Mouse (Mus musculus) E14TG2a.4 (cell line): Measurements from ENCODE around the gene Rnf215.
A peak's percentile ranks its signal among the peaks of the same experiment; 100 is the strongest.
"Not testable (repeated sequence)": the region's sequence is repeated elsewhere in the genome, so short reads cannot be mapped to it uniquely, and the experiment has no call there.

Experiments used
- H3K27me3 ChIP-seq: 2 replicates; pipeline ENCODE4 v1.6.1; 2014; ENCODE audit warnings: low read length, control low read depth; ENCODE audit not compliant: insufficient read depth
- H3K36me3 ChIP-seq: 2 replicates; pipeline ENCODE4 v1.6.1; 2014; ENCODE audit warnings: low read length, control low read depth; ENCODE audit not compliant: insufficient read depth
- H3K4me1 ChIP-seq: replicated peaks from 2 replicates; pipeline ENCODE4 v1.6.1; 2014; ENCODE audit warnings: low read depth, low read length, control low read depth
- H3K4me3 ChIP-seq: replicated peaks from 2 replicates; pipeline ENCODE4 v1.5.1; 2014; ENCODE audit warnings: mild to moderate bottlenecking, low read length
- H3K9me3 ChIP-seq: 2 replicates; pipeline ENCODE4 v1.6.1; 2014; ENCODE audit warnings: low read length, control low read depth
- CTCF ChIP-seq: conservative IDR thresholded peaks from 2 replicates; pipeline ENCODE4 v1.5.1; 2014; ENCODE audit warnings: low read length
- NANOG ChIP-seq: IDR thresholded peaks from 2 replicates; pipeline ENCODE4 v1.6.1; 2014; ENCODE audit warnings: borderline replicate concordance, low read length, mixed read lengths
- POU5F1 ChIP-seq: IDR thresholded peaks from 2 replicates; pipeline ENCODE4 v1.6.1; 2014; ENCODE audit warnings: low read length, borderline replicate concordance

The Rnf215 gene

DNA sequence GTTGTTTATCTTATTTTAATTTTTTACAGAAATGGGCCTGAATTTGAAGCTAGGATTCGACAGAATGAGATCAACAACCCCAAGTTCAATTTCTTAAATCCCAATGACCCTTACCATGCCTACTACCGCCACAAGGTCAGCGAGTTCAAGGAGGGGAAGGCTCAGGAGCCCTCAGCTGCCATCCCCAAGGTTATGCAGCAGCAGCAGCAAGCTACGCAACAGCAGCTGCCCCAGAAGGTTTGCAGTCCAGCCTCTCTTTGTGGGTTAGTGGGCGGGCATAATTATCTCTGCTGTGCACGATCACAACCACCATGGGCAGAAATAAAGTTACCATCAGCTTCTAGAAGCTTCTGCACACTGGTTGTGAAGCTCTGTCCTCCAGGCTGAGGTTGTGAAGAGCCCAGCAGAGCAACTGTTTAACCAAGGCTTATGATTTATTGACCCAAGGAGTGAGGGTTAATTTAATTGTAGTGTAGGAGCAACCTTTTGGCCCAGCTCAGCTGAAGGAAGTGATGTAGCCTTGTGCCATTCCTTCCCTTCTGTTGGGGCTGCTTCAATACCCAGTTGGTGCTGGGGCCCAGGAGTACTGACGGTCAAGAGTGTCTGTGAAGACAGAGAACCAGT, 31.6 kb downstream of the Rnf215 start:
- Histone ChIP-seq H3K4me1 (peaks cover 33% of the 10 kb centered on the region), H3K36me3 (peaks cover 100% of the 10 kb centered on the region), H3K27me3 (no peaks in the 10 kb centered on the region), H3K4me3 (no peak overlapping the region), H3K9me3 (no peaks in the 10 kb centered on the region)
- TF ChIP-seq POU5F1: no peak
- no peak for TF ChIP-seq CTCF
- TF ChIP-seq NANOG: no peak

- Histone ChIP-seq H3K36me3 (peaks cover 100% of the 10 kb centered on the region), H3K4me3 (no peak overlapping the region), H3K9me3 (no peaks in the 10 kb centered on the region), H3K4me1 (no peaks in the 10 kb centered on the region), H3K27me3 (no peaks in the 10 kb centered on the region)
- no peak for TF ChIP-seq NANOG
- TF ChIP-seq CTCF: no peak
- TF ChIP-seq POU5F1: no peak
Measured at GRCm38 (mm10) chr11:4174586-4174985, 39.6 kb downstream of the Rnf215 start.

GRCm38 (mm10) chr11:4177716-4178115, 42.7 kb downstream of the Rnf215 start:
- Histone ChIP-seq H3K9me3 (no peaks in the 10 kb centered on the region), H3K27me3 (no peaks in the 10 kb centered on the region), H3K4me1 (peaks cover 11% of the 10 kb centered on the region), H3K4me3 (no peak overlapping the region), H3K36me3 (peaks cover 99% of the 10 kb centered on the region)
- TF ChIP-seq CTCF: no peak
- no peak for TF ChIP-seq POU5F1
- no peak for TF ChIP-seq NANOG

- H3K27me3 ChIP-seq: no peaks in the 10 kb centered on the region
- TF ChIP-seq POU5F1: no peak
- no peak for TF ChIP-seq NANOG
- TF ChIP-seq CTCF: no peak
- no peak overlapping the region for H3K4me3 ChIP-seq
- H3K4me1 ChIP-seq: peaks cover 16% of the 10 kb centered on the region
- H3K9me3 ChIP-seq: no peaks in the 10 kb centered on the region
- H3K36me3 ChIP-seq: peaks cover 71% of the 10 kb centered on the region
Measured at GRCm38 (mm10) chr11:4182061-4182460, 47.1 kb downstream of the Rnf215 start.

- no peak overlapping the region for H3K4me3 ChIP-seq
- H3K36me3 ChIP-seq: peaks cover 66% of the 10 kb centered on the region
- peaks cover 7% of the 10 kb centered on the region for H3K27me3 ChIP-seq
- H3K4me1 ChIP-seq: peaks cover 30% of the 10 kb centered on the region
- TF ChIP-seq CTCF: no peak
- no peak for TF ChIP-seq NANOG
- no peak for TF ChIP-seq POU5F1
- no peaks in the 10 kb centered on the region for H3K9me3 ChIP-seq
Measured at GRCm38 (mm10) chr11:4183511-4183910, 48.5 kb downstream of the Rnf215 start.

- Histone ChIP-seq H3K4me1 (peaks cover 33% of the 10 kb centered on the region), H3K9me3 (no peaks in the 10 kb centered on the region), H3K4me3 (no peak overlapping the region), H3K27me3 (peaks cover 7% of the 10 kb centered on the region), H3K36me3 (peaks cover 66% of the 10 kb centered on the region)
- no peak for TF ChIP-seq CTCF
- TF ChIP-seq POU5F1: no peak
- TF ChIP-seq NANOG: no peak
Measured at GRCm38 (mm10) chr11:4184251-4184952, 49.4 kb downstream of the Rnf215 start.

DNA sequence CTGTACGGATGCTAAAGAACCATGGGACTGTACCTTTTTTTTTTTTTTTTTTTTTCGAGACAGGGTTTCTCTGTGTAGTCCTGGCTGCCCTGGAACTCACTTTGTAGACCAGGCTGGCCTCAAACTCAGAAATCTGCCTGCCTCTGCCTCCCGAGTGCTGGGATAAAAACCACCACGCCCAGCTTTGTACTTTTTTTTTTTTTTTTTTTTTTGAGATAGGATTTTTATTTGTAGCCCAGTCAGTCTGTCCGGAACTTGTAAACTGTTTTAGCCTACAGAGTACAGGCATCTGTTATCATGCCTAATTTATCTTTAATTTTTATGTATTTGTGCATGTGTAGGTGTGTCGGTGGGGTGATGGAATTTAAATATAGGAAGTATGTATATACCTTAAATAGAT, 50.5 kb downstream of the Rnf215 start:
- peaks cover 62% of the 10 kb centered on the region for H3K36me3 ChIP-seq
- H3K4me1 ChIP-seq: peaks cover 37% of the 10 kb centered on the region
- not testable (repeated sequence) for H3K27me3 ChIP-seq, H3K4me3 ChIP-seq, H3K9me3 ChIP-seq

DNA sequence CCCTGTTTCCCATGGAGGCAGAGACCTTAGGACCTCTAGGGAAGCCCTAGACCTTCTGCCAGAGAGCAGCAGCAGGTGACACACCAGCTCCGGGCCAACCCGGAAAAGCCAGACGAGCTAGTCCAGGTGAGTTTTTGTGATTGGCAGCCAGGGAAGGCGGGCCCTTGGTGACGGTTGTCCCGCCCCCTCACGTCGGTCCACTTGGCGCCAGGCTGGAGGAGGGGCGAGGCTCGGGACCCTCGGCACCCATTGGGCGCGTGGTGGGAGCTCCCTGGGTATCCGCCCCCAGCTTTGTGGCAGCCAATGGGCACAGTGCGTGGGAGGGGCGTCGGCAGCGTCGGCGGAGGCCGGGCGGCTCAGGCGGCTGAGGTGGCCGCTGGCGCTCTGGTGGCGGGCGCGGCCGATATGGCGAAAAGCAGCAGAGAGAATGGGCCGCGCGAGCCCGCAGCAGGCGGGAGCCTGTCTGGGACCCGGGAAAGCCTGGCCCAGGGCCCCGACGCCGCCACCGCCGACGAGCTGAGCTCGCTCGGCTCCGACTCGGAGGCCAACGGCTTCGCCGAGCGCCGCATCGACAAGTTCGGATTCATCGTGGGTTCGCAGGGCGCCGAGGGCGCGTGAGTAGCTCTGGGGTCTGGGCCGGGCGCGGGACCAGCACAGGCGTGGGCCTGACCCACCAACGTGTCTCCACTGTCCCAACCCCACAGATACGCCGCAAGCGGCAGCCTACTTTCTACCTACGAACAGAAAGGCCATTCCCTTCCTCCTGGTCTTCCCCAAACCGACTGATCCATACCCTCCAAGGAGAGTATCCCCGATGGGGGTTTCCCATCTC, 51.7 kb downstream of the Rnf215 start, which contains the start of gene Tbc1d10a:
TSS of gene Tbc1d10a (plus strand) at position 304 of the 832 bp plus-strand sequence.
- Histone ChIP-seq H3K36me3 (peaks cover 62% of the 10 kb centered on the region), H3K4me1 (peaks cover 43% of the 10 kb centered on the region), H3K4me3 (peak within 1 kb of the TSS; percentile 98), H3K9me3 (no peaks in the 10 kb centered on the region), H3K27me3 (peaks cover 7% of the 10 kb centered on the region)
- TF ChIP-seq CTCF (no peak), NANOG (no peak), POU5F1 (no peak)
